Mouse (Mus musculus): Measurements from ENCODE around the gene Dus2.
A peak's percentile ranks its signal among the peaks of the same experiment; 100 is the strongest.
"Not testable (repeated sequence)": the region's sequence is repeated elsewhere in the genome, so short reads cannot be mapped to it uniquely, and the experiment has no call there.

Dus2 gene

DNA sequence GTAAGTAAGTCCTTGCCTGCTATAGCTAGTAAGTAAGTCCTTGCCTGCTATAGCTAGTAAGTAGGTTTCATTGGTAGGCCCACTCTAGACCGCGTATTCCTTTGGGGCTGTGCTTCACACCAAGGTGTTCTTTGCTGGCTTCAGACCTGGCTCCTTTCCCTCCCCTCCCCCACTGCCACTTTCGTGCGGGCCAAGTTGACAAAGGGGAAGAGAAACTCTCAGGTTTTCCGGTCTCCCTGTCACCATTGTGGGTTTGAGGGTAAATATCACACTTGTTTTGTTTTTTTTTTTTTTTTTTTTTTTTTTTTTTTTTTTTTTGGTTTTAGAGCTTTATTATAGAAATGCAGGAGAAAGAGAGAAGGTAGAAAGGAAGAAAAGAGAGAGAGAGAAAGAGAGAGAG, 1.4 kb downstream of the Dus2 start:
- no peak for DNase-seq

DNA sequence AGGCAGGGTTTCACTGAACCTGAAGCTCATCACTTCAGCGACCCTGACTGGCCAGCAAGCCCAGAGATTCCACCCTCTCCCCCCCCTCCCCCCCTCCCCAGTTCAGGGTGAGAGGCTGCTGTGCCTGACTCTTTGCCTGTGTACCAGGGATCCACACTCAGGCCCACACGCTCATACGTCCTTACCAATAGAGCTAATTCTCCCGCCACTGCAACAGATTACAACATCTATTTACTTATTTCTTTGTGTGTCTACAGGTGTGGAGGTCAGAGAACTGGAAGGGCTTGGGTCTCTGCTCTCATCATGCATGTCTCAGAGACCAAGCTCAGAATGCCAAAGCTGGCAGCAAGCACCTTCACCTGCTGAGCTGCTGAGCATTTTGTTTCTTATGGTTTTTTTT, 2.1 kb downstream of the Dus2 start:
- no peak for DNase-seq

DNA sequence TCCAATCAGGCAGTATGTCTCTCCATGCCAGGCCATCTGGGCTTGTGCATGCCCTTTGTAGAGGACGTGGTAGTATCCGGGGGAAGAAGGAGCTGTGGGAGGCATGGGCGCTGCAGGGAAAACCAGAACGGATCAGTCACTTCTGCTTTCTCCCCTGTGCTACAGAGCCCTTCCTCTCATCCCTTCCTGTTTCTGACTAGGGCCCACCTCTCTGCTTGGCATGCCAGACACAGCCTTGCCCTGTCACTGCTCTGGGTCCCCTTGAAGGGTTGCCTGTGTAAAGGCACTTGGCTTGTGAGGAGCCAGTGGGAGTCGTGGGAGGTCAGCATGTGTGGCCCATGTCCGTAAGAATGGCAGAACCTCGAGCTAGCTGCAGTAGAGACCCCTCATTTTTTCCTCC, 5.2 kb downstream of the Dus2 start:
- DNase-seq: no peak

DNA sequence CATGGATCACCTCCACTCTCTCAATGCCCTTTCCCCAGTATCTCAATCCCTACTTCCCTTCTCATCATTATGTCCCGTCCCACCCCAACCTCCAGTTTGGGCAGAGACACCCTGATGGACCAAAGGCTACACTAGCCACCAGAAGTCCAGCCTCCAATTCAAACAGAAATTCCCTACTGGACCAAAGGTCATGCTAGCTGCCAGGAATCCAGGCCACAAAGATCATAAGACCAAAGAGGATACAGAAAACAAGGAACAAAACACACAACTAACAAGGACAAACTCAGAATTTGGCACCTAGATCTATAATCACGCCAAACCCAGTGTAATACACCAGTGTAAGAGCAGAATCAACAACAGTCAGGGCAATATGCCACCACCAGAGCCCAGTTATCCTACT, 7.8 kb downstream of the Dus2 start:
- DNase-seq: no peak

DNA sequence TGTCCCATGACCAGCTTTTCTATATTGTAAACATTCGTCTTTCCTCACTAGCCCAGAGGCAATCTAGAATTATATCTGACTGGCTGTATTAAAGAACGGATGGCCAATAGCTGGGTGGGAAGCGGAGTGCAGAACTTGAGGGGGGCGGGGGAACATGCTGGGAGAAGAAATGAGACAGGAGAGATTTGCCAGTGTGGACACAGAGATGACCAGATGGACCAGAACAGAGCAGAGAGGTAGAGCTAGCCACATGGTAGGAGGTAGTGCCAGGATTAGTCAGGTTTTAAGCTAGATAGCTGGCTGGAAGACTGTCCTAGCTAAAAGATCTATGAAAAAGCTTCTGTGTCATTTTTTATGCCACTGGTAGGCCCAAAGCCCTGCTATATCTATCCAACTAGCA, 10.8 kb downstream of the Dus2 start:
- DNase-seq: no peak

DNA sequence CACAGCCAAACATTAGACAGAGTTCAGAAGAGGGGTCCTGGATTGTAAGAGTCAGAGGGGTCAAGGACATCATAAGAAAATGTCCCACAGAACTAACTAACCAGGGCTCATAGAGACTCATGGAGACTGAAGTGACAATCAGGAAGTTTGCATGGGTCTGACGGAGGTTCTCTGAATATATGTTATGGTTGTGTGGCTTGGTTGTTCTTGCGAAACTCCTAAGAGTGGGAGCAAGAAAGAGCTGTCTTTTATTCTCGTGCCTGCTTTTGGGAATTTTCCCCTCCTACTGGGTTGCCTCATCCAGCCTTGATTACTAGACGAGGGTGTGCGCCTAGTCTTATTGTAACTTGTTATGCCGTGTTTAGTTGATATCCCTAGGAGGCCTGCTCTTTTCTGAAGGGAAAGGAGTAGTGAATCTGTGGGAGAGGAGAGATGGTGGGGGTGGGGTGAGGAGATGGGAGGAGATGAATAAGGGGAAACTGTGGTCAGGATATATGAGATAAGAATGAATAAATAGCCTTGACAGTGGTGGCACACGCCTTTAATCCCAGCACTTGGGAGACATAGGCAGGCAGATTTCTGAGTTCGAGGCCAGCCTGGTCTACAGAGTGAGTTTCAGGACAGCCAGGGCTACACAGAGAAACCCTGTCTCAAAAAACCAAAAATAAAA, 13.5 kb downstream of the Dus2 start:
- DNase-seq: no peak

DNA sequence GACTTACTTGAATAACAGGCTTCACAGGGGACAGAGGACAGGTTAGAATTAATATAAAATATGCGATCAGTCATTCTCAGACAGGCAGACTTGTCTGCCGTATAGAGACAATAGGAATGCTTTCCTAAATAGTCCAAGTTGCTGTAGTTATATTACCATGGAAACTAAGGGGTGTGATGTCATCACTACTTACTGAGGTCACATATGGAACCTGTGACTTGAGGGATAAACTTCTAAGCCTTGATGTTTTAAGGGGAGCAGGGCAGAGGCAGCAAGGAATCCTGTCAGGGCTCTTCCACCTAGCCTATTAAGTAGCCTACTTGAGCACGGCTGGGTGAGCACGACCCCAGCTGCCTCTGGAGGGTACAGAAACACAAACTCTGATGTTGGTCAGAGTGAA, 14.7 kb downstream of the Dus2 start, which contains the start of gene Dpep2nb:
Gene Dpep2nb (minus strand): TSS at position 101 of the 400 bp plus-strand sequence.
- DNase-seq: no peak

DNA sequence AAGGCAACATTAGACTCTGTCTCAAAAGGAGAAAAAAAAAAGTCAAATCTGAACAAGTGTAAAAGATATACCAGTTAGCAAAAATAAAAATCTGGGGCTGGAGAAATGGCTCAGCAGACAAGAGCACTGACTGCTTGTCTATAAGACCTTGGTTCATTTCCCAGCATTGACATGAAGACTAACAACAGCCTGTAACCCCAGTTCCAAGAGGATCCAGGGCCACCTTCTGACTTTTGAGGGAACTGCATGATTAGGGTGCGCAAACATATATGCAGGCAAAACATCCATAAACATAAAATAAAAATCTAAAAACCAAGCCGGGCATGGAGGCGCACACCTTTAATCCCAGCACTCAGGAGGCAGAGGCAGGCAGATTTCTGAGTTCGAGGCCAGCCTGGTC, 15.3 kb downstream of the Dus2 start:
- no peak for DNase-seq

DNA sequence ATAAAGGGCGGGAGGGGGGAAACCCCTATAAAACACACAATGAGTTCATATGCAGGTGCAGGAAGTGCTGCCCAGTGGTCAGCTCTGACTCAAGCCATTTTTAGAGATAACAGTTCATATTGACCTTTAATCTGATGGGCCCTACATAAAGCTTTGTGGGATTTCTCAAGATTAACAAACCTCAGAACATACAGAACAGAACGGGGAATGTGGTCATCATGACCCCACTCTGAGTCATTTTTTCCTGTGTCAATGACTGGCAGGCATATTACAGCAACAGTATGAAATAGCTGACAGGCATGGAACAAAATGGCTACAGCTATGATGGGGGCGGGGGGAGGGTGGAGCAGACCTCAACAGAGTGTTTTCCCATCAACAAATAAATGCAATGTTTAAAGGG, 16.0 kb downstream of the Dus2 start:
- DNase-seq: no peak

DNA sequence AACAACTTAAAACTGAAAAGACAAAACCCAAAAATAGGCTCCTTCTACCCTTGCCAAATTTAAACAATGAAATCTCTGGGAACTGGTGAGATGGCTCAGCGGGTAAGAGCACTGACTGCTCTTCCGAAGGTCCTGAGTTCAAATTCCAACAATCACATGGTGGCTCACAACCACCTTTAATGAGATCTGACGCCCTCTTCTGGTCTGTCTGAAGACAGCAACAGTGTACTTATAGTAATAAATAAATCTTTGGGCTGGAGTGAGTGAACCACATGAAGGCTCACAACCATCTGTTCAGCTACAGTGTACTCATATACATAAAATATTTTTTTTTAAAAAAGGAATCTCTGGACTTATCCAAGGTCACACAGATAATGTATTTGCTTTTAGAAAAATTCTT, 16.8 kb downstream of the Dus2 start:
- not testable (repeated sequence) for DNase-seq

DNA sequence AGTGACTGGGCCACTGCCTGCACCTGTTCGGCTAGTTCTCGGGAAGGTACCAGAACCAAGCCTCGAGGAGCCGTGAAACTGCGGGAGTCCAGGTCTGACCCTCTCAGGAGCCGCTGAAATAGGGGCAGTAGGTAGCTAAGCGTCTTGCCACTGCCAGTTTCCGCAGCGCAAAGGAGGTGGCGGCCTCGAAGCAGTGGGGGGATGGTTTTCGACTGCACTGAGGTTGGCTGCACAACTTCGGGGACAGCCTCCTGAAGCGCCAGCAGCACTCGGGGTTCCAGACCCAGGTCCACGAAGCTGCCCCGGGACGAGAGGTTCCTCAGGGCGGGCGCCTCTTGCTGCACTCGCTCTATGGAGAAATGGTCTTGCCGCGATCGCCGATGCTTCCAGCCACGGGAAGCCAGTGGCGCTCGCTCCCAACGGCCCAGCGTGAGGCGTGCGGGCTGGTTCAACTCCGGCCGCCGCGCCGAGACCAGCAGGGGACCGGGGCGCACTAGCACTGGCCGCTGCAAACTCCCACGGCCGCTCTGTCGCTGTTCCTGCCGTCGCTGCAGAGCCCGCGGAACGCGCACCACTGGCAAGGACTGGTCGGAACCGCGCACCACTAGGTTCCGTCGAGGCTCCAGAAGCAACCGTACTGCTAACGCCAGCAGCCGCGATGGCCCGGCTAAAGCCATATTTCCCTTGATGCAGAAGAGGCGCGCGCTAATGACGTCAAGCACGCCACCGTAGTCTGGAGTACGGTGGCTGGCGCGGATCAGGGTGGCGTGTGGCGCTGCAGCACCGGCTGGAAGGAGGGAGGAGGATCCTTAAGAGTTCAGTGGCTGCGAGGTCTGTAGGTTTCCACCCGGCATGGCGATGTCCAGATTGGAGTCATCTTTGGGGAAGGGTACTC, 19.9 kb downstream of the Dus2 start:
- DNase-seq: peak; percentile 94

DNA sequence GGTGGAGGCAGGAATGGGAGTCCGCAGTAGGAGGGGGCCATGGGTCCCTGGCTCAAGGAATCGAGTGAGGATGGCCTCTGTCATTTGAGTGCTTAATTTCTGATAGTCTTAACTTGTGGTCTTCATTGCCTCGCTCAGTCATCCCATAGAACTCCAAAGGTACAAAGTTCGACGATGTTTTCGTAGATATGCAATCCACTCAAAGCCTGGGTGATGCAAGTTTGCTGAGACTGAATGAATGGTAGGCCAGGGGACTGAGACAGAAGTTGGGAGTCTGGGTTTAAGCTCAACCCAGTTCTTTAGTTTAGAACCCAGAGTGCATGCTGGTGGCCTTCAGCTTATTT, 20.5 kb downstream of the Dus2 start, which contains the start of gene Ddx28:
Gene Ddx28 (minus strand): TSS at position 240 of the 344 bp plus-strand sequence.
- no peak for DNase-seq

DNA sequence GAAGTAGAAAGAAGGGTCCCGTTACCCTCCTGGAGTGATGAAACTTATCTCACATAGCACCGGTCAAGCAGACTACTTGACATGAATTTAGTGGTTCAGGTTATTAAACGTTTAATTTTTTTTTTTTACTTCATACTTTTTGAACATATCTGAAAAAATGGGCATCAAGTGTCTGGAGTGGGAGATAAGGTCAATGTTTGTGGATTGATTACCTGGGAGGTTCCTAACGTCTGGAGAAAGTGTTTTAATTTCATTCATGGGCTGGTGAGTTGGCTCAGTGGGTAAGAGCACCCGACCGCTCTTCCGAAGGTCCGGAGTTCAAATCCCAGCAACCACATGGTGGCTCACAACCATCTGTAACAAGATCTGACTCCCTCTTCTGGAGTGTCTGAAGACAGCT, 21.1 kb downstream of the Dus2 start:
- DNase-seq: not testable (repeated sequence)

DNA sequence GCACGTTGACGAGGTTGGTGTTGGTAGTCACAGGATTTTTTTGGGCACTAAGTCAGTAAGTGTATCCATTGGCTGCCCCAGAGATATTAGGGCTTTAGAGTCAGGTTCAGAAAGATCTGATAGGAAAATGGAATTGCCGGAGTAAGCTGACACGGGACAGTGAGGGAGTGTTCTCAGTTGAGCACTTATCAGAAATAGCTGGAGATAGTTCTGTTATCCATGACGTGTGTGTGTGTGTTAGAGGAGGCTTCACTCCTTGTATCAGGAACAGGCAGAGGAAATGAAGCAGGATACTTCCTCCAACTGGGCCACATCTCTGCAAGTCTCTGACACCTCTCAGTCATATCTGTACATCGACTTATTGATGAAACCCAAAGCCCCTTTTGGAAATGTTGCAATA, 25.1 kb downstream of the Dus2 start:
- no peak for DNase-seq

DNA sequence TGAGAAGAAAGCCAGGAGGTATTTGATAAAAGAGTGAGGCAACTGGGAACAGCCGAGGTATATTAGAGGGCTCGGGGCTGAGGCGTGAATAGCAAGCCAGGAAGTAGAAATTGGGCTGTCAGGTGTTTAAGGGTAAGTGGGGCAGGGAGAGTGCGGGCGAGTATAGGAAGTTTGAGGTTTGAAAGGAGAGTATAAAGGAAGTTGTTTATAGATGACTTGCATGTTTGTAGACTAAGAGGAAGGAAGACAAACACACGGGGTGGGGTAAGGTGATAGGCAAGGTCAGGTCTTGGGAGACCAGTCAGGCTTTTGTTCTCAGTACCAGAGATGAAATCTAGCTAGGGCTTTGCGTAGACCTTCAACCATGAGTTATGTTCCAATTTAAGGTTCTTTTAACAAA, 26.0 kb downstream of the Dus2 start:
- no peak for DNase-seq

DNA sequence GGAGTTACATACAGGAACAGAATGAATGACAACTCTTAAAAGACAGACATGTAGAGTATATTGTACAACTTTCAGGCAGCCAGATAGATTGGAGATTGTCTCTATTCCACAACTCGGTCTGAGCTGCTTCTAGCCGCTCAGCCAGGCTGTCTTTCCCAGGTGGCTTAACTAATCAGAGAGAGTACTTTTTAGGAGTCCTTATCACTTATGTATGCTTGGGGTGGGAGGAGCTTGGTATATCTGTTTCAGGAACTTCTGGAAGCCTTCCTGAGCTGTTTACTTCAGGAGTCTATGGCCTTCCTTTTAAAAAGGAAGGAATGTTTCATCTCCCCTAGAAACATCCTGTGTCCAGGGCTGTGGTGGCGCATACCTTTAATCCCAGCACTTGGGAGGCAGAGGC, 26.9 kb downstream of the Dus2 start:
- DNase-seq: no peak

DNA sequence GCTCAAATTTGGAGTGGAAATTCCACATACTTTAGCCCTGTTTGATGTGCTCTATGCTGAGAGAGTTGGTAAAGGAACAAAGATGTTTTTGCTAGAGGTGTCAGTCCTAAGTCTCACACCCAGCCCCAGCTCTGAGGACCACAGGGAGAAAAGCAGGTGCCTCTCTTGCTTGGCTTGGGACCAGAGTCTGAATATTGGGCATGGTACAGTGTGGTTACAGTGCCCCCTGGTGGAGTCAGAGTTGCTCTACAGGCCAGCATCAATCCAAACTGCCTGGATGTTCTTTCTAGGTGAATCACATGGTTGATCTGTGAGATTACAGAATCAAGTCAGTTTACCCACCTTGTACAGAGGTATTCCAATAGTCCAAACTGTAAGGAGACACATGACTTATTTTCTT, 31.3 kb downstream of the Dus2 start:
- peak; percentile 79 for DNase-seq

DNA sequence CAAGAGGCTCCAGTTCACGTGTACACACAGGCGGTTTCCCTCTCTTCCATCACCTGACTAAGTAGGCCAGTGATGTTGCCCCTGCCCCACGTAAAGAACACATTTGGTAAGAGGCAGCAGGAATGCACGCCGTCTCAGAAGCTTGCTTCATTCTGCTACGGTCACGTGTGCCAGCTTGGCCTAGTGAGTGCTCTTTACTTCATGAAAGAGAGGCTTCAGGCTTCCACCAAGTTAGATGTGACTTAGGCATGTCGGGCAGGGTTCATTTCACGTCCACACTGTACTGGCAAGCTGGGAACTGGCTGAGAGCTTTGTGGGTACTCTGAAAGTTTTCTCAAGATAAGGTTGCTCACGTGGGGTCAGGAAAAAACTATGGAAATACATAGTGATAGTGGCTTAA, 47.6 kb downstream of the Dus2 start:
- DNase-seq: no peak

DNA sequence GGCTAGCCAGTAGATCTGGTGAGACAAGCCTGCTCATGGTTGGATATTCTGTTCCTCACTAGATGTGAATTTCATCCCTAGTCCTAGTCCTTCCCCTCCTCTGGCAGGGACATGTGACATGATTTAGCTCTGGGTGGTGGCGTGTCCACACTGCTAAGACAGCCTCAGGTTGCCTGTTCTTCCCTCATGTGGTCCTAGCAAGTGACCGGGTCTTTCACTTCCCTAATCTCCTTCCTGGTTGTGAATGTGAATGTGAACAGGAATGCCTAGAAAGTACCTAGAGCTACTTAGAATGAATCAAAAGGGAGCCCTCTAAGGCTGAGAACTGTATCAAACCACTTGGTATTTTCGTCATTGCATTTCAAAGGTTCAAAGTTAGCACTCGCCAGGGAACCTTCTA, 48.5 kb downstream of the Dus2 start:
- DNase-seq: no peak

DNA sequence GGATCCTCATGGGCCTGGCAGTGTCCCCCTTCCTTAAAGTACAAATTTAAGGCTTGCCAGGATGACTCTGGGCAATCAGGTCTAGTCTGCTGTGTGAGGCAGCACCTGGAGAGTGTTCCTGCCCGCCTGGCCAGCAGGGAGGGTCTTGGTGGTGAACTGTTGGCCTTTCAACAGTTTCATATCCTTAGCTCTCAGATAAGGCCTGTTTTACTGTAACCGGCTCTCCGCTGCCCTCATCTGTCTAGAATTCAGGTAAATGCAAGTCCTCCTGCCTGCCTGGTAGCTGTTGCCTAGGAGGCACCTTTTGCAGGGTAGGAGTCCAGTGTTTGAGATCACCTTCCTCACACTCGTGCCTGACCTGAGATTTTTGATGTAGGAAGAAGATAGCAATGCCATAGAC, 49.1 kb downstream of the Dus2 start:
- no peak for DNase-seq

DNA sequence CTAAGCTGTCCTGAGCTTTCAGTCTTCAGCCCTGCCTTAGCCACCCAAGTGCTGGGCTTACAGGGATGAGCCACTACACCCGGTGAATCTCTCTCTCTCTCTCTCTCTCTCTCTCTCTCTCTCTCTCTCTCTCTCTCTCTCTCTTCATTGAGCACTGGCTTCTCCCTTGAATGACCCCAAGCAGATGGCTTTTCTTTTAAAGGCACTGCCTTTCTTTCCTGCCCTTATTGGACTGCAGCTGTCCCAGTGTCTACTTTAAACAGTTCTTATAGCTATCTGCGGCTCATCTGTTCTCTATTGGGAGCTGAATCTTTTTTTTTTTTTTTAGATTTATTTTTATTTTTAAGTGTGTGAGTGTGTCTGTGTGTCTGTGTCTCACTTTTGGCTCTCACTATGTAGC, 51.9 kb downstream of the Dus2 start:
- no peak for DNase-seq

DNA sequence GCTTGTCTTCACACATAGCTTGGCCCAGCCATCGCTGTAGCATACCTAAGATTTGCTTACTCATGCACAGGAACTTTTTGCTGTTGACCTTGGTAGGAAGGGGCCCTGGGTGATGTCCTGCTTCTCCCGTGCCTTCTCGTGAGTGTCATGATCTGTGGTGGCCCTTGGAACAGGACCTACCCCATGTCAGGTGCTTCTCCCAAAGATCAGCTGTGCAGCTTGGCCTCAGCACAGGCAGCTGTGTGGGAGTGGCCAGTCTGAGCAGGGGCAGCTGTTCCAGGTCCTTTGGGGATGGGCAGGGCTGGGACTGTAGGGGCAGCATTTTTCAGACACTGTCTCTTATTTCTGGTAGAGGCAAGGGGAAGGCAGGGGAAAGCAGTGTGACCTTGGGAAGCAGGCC, 53.0 kb downstream of the Dus2 start:
- DNase-seq: no peak

DNA sequence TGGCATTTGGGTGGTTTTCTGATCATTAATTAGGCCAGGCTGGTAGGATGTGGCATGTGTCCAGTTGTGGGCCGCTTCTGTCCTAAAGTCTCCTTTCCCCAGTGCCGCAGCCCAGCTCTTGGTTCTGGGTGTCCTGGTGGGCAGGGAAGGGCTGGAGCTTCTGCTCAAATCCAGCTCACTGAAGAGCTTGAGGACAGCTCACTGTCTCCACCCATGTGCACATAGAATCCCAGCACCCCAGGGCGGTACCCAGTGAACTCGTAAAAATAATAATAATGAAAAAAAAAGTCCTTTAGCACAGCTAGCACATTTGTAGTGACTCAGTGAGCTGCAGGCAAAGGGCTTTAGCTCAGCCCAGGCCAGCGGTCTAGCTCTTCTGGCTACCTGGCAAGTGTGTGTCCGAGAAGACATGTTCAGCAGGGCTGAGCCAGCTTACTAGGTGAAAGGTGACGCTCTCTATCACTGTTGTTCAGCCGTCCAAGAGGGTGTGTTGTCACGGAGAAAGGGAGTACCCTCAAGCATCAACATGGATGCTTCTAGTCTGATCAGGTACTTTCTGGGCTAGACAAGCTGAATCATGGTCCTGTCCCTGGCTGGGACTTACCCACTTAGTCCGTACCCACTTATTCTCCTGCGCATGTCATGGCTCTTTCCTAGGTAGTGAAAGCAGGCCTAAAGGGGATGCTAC, 55.9 kb downstream of the Dus2 start:
- DNase-seq: no peak
